Mouse (Mus musculus) embryonic fibroblast, embryonic 13.5 days (primary cell): ENCODE measurements around the gene Gm45837.

Experiments
- CTCF ChIP-seq: IDR thresholded peaks from 2 replicates; pipeline ENCODE4 v1.5.1; 2011; ENCODE audit warnings: mild to moderate bottlenecking, control low read depth, low read length, moderate library complexity, borderline replicate concordance; ENCODE audit not compliant: insufficient read depth
- POLR2A ChIP-seq: IDR thresholded peaks from 2 replicates; pipeline ENCODE4 v1.6.1; 2011; ENCODE audit warnings: low read depth, mild to moderate bottlenecking, control low read depth, low read length, moderate library complexity

GRCm38 (mm10) chr7:101410267-101410936, at the start of gene Gm45837:
- TF ChIP-seq POLR2A (no peak), CTCF (no peak)
